Mouse (Mus musculus) heart, adult 18-20 months (tissue): ENCODE measurements at regions not wholly inside any gene's neighbourhood (a gene's known extent, or its start where the extent isn't known, plus 50 kb on each side); places are given as distances from the start of the nearest gene placed in this dataset.

ENCODE experiments used
- DNase-seq, 2 experiments: peaks; one replicate each; pipeline ENCODE4 v3.0.0; 2021 to 2022; ENCODE audit warnings: mixed read lengths in 1 of 2

DNA sequence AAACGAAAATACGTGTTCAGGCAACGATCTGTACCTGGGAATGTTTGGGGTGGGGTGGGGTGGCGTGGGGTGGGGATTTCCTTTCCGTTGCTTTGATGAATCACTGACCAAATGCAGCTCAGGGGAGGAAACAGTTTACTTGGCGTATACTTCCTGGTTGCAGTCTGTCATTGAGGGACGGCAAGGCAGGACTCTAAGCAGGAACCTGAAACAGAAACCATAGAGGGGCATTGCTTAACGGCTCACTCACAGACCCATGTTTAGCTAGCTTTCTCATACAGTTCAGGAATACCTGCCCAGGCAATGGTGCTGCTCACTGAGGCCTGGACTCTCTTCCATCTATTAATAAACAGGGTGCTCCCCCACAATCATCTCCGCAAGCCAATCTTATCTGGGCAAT, 55.1 kb upstream of the Smox start:
- DNase-seq = no peak

GRCm38 (mm10) chr2:131430474-131430873, 60.8 kb upstream of the Smox start:
- DNase-seq = no peak

DNA sequence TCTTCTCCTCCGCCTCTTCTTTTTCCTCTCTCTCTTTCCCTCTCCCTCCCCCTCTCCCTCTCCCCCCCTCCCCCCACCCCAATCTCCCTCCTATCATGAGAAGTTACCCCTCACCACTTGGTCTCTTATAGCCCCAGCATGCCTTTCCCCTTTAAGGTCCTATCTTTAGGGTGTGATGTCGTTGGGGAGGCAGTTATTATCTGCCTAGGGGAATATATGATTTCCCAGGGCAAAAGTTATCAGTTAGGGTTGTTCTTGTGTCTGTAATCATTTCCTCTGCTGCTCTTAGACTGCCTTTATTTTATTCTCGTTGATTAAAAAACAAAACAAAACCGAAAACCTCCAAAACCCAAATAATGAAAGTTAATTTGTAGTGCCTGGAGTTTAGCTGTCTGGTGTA, 63.2 kb upstream of the Smox start:
- no peak for DNase-seq

DNA sequence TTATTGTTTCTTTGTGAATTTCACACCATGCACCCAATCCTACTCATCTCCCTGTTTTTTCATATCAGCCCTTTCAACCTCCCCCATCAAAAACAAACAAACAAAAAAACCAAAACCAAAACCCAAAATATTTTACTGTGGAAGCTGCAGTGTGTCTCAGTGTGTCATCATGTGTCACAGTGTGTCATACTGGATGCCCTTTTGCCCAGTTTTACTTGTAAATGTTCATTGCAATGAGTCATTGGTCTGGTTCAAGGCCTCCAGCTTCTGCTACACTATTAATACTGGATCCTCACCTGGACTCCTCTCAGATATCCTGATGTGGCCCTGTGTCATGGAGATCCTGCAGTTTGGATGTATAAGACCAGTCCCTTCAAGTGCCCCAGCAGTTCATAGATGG, 64.4 kb upstream of the Smox start:
- no peak for DNase-seq

- no peak for DNase-seq
These were observed 67.5 kb upstream of the Smox start for GRCm38 (mm10) chr2:131423616-131424320.

GRCm38 (mm10) chr2:131422907-131423445, 68.3 kb upstream of the Smox start:
- DNase-seq = peak; percentile 81 to 86

GRCm38 (mm10) chr2:131418130-131418529, 65.4 kb upstream of the Rnf24 start:
- no peak for DNase-seq

GRCm38 (mm10) chr2:131417472-131417871, 64.8 kb upstream of the Rnf24 start:
- no peak for DNase-seq

GRCm38 (mm10) chr2:131416482-131416881, 63.8 kb upstream of the Rnf24 start:
- DNase-seq = peak; percentile 58 to 76

DNA sequence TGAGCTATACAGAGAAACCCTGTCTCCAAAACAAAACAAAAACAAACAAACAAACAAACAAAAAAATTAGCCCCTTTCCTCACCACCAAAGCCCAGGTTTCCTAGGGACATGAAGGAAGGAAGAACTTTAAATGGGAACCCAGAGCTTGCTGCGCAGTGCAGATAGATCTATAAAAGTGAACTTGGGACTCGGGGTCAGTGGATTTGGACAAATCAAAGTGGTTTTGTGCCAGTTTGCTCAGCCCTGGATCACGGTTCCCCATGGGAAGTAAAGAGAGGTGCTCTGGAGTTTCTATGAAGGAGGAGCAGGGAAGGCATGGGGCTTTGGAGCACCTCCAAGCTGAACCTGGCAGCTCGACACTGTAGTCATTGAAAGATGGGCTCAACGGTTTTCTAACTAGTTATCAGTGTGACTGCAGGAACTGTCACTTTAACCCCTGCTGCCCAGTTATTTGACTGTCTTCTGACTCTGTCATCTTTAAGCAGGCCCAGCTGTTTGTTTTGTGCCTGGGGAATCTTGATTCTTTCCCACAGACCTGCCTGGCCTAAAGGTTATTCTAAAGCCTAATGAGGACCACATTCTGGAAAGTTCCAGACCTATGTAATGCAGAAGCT, 58.3 kb upstream of the Rnf24 start:
- no peak for DNase-seq

- DNase-seq = no peak
These were observed 54.6 kb upstream of the Rnf24 start for GRCm38 (mm10) chr2:131407337-131407736.

DNA sequence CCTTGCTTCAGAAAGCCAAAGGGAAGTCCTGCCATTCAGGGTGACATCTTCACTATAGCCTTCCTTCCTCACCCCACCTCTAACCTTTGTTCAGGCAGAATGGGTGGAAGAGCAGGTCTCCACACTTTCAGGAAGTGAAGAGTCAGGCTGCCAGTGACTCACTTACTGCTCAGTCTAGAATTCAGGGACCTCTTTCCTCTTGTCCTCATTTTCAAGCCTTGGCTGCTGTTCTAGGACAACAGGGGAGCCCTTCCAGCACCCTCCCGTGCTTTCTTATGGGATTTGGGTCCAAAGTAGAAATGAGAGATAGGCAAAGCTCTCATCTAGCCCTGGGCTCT, 51.5 kb upstream of the Rnf24 start:
- DNase-seq = peak; percentile 17 to 25

DNA sequence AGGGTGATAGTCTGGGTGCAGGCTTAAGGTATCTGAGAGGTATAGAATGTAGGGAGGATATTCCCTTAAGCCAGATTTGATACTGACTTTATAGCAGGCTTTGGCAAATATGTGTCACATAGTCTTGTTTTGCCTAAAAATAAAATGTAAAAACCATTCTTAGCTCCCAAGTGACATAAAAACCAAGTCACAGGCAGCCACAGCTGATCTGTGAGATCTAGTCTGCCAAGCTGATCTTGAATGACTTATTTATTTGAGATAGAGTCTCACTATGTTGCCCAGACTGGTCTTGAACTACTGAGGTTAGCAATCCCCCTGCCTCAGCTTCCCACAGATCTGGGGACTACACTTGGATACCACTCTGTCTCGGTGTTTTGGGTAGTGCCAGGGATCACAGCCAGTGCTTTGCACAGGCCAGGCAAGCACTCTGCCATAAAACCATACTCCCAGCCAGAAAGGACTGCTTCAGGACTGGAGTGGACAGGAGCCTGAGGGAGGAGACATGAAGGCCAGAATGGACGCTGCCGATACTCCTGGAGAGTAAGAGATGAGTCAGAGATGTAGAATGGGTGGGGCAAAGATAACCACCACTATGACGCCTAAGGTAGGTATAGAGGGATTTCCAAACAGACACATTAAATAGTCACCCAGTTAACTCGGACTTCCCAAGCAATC, 51.0 kb upstream of the Rnf24 start:
- DNase-seq = no peak
